Mouse (Mus musculus): ENCODE measurements around the gene Ern2.

DNA sequence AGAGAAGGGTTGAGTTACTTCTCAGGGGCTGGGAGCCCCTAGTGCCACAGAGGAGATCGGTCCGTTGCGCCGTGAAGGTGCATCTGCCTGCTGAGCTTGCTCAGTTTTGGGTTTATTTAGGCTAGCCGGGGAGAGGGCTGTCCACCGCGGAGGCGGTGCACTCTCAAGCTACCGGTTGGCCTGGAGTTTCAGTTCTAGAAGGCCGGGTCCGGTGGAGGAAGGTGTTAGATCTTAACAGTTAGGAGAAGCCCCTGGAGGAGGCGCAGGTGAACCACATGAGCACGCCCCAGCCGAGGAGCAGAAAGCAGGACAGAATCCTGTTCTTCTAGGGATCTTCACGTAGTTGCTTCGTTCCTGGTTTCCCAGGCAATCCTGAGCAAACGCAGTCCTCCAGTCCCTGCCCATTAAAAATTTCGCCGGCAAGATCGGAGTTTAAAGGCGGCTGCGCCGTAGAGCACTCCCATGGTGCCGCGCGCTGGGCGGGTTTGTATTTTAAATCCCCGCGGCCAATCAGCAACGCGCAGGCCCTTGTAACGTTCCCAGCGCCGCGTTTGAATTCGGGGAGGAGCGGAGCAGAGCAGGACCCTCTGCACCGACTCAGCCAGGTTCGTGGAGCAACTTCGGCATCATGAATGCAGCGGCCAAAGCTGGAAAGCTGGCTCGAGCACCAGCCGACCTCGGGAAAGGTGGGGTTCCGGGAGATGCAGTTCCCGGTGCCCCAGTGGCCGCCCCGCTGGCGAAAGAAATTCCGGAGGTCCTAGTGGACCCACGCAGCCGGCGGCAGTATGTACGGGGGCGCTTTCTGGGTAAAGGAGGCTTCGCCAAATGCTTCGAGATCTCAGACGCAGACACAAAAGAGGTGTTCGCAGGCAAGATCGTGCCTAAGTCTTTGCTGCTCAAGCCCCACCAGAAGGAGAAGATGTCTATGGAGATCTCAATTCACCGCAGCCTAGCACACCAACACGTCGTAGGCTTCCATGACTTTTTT lies 26.8 kb downstream of the Ern2 start, which contains the start of gene Plk1:
- TF ChIP-seq POLR2A (IDR thresholded peaks at IDR 0.05; ENCODE audit: insufficient read length, low read depth) (peak; percentile 66), MYOG (IDR thresholded peaks at IDR 0.05; ENCODE audit: control insufficient read depth in 1 of 3, insufficient read depth in 1 of 3, insufficient read length in 2 of 3, low read depth in 2 of 3) (no peak), TCF3 (IDR thresholded peaks at IDR 0.05; ENCODE audit: insufficient read length, low read depth) (no peak), MYOD1 (IDR thresholded peaks at IDR 0.05; ENCODE audit: control insufficient read depth in 1 of 3, insufficient read length in 2 of 3, low read depth in 2 of 3) (no peak), MAX (IDR thresholded peaks at IDR 0.05; ENCODE audit: low read depth) (no peak), TCF12 (IDR thresholded peaks at IDR 0.05; ENCODE audit: insufficient read depth, poor library complexity, severe bottlenecking) (no peak), USF1 (IDR thresholded peaks at IDR 0.05; ENCODE audit: low read depth) (no peak), POLR2AphosphoS2 (IDR thresholded peaks at IDR 0.05; ENCODE audit: insufficient read length, low read depth) (peak; percentile 61), E2F4 (IDR thresholded peaks at IDR 0.05; ENCODE audit: insufficient read depth) (peak; percentile 99), REST (IDR thresholded peaks at IDR 0.05; ENCODE audit: insufficient read depth, insufficient read length) (no peak)

All from myocyte (in vitro differentiated cells).